Mouse (Mus musculus): ENCODE measurements around the gene Cep128. TPM values are rescaled to one million over a fixed set of nuclear protein-coding genes. Genes with fewer than 3 reads are reported as not detected.
A peak's percentile ranks its signal among the peaks of the same experiment; 100 is the strongest.

Cep128 gene
- polyA plus RNA-seq, 1 experiment from 2014 or later = 12.6 TPM

DNA sequence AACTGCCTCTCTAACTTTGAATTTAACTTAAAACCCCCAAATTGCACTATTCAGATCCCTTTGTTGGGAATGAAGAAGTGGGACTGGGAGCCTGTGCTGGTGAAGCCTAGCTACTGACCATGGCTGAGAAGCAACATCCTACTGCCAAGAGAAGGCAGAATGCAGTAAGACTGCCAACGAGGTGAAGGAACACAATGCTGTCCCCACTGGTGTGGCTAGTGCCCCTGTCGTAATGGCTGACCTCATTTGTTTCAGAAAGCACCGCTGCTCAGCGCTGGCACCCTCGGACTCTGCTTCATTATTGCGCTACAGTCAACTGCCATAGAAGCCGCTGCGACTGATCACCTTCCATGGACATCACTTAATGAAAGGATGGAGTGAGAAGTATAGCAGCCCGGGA lies 298.2 kb downstream of the Cep128 start:
- H3K4me3 ChIP-seq (ENCODE audit: low read depth, low read length) = no peak overlapping the region
- no peak for DNase-seq
- no peaks in the 10 kb centered on the region for H3K9me3 ChIP-seq (ENCODE audit: low read depth, low read length)
- no peak overlapping the region for H3K27ac ChIP-seq (ENCODE audit: low read depth)
- 88% methylated on average over 9 of the region's 9 CpGs for WGBS
- no peak overlapping the region for H3K4me2 ChIP-seq
- no peak for ATAC-seq (ENCODE audit: insufficient read depth)
- H3K27me3 ChIP-seq (ENCODE audit: insufficient read depth, low read length) = no peaks in the 10 kb centered on the region
- H3K9ac ChIP-seq = no peak overlapping the region
- TF ChIP-seq CTCF (IDR thresholded peaks at IDR 0.05; ENCODE audit: low read depth) = no peak
- H3K4me1 ChIP-seq (ENCODE audit: insufficient read depth) = no peaks in the 10 kb centered on the region
- no peaks in the 10 kb centered on the region for H3K36me3 ChIP-seq (ENCODE audit: insufficient read depth)

DNA sequence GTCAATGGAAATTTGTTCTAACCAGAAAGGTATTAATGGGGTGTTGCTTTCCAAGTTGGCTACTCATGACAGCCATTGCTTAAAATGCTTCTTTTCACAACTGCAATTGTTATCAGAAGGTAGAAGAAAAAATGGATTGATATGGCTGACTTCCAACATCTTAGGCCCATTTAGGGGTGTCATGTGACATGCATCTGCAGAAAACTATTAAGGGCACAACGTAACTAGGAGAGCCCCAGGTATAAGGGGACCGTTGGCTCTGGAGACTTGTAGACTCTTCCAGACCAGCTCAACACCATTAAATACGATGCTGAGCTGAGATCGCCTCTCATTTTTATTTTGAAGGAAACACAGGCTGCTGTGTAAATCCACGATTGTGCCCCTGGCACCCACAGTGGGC lies 308.6 kb downstream of the Cep128 start:
- no peaks in the 10 kb centered on the region for H3K4me1 ChIP-seq (ENCODE audit: insufficient read depth)
- H3K9me3 ChIP-seq (ENCODE audit: low read depth, low read length) = no peaks in the 10 kb centered on the region
- no peak for ATAC-seq (ENCODE audit: insufficient read depth)
- no peak overlapping the region for H3K27ac ChIP-seq (ENCODE audit: low read depth)
- WGBS = 80% methylated on average over 5 of the region's 5 CpGs
- no peak for DNase-seq
- no peak overlapping the region for H3K4me3 ChIP-seq (ENCODE audit: low read depth, low read length)
- TF ChIP-seq CTCF (IDR thresholded peaks at IDR 0.05; ENCODE audit: low read depth) = no peak
- H3K4me2 ChIP-seq = no peak overlapping the region
- no peaks in the 10 kb centered on the region for H3K36me3 ChIP-seq (ENCODE audit: insufficient read depth)
- no peak overlapping the region for H3K9ac ChIP-seq
- H3K27me3 ChIP-seq (ENCODE audit: insufficient read depth, low read length) = no peaks in the 10 kb centered on the region

DNA sequence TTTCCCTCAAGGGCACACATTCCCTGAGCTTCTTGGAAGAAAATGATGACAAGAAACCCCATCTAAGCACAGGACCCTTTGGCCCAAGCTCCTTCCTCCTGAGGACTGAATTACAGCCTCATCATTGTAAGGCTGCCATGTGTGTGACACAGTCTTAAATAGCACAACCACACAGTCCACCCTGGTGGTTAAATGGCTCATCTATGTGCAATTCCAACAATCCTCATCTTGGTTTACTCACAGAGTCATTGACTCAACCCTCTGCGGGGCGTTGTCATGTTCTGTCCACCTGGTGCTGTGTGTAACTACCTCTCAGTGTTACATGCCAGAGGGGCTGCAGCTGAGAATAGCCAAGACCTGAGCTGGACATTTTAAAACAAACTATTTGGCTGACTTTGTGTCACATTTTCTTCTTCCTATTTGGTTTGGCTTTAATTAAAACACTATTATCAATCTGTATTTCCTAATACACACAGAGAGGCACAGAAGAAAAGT lies 313.6 kb downstream of the Cep128 start:
- no peak overlapping the region for H3K4me2 ChIP-seq
- no peak for TF ChIP-seq CTCF (IDR thresholded peaks at IDR 0.05; ENCODE audit: low read depth)

DNA sequence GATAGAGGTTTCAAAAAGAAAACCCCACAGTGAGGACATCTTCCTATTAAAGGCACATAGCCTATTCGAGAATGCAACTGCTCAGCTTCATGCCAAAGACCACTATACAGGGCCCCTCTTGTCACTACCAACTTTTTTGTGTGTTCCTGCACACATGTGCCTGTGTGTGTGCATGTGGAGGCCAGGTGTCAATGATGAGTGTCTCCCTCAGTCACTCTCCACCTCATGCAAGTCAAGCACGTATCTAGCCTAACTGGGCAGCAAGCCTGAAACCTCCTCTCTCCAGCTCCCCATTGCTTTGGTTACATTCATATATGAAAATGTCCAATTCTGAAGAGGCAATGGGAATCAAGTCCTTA lies 317.1 kb downstream of the Cep128 start:
- no peak for ATAC-seq (ENCODE audit: insufficient read depth)
- no peak overlapping the region; the same call in 1 of the 2 replicates for H3K27ac ChIP-seq (ENCODE audit: low read depth)
- 82% methylated on average over 2 of the region's 2 CpGs for WGBS
- H3K4me2 ChIP-seq = no peak overlapping the region
- H3K27me3 ChIP-seq (ENCODE audit: insufficient read depth, low read length) = no peaks in the 10 kb centered on the region
- no peaks in the 10 kb centered on the region for H3K9me3 ChIP-seq (ENCODE audit: low read depth, low read length)
- H3K4me1 ChIP-seq (ENCODE audit: insufficient read depth) = peaks cover 10% of the 10 kb centered on the region
- no peak overlapping the region for H3K4me3 ChIP-seq (ENCODE audit: low read depth, low read length)
- no peak for TF ChIP-seq CTCF (IDR thresholded peaks at IDR 0.05; ENCODE audit: low read depth)
- DNase-seq = no peak
- H3K9ac ChIP-seq = no peak overlapping the region
- H3K36me3 ChIP-seq (ENCODE audit: insufficient read depth) = no peaks in the 10 kb centered on the region

More for the DNA sequence above, 313.6 kb downstream of the Cep128 start:
- Histone ChIP-seq H3K4me3 (ENCODE audit: low read depth, low read length) (no peak overlapping the region), H3K4me1 (ENCODE audit: insufficient read depth) (no peaks in the 10 kb centered on the region), H3K27ac (ENCODE audit: low read depth) (no peak overlapping the region), H3K9me3 (ENCODE audit: low read depth, low read length) (no peaks in the 10 kb centered on the region), H3K9ac (no peak overlapping the region), H3K27me3 (ENCODE audit: insufficient read depth, low read length) (no peaks in the 10 kb centered on the region), H3K36me3 (ENCODE audit: insufficient read depth) (no peaks in the 10 kb centered on the region)
- ATAC-seq (ENCODE audit: insufficient read depth) (no peak), DNase-seq (no peak)
- 86% methylated on average over 2 of the region's 2 CpGs for WGBS

DNA sequence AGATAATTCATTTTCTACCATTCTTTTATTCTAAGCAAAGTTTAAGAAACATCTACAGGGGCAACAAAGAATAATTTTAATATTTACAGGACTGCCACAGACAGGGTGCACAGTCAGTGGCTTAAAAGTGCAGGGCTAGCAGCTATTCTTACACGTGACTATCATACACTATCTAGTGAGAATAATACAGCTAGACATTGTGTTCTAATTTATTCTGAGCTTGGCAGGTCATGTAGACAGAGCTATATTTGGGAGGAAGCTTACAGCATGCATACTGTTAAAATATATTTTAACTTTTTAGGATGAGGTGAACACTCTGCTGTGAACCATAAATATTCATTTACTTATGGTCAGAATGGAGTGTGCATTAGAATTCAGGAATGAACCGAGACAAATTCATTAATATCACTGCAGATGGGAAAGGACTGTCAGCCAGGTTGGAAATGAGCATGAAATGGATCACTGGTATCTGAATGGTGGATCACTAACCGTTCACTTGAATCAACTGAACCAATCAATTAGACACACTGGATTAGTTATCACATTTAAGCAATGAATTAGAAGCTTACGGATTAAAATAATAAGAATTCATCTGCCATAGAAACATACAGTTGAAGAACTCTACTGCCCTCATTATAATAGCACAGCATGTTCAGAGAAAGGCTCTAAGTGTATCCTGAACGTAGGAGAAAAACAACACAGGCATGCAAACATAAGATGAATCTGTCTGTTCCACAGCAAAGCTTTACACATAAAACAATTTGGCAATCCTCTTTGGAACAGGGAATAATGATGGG lies 317.7 kb downstream of the Cep128 start:
- H3K9me3 ChIP-seq (ENCODE audit: low read depth, low read length) = no peaks in the 10 kb centered on the region
- ATAC-seq (ENCODE audit: insufficient read depth) (no peak), DNase-seq (no peak)
- H3K36me3 ChIP-seq (ENCODE audit: insufficient read depth) = no peaks in the 10 kb centered on the region
- 78% methylated on average over 5 of the region's 5 CpGs for WGBS
- peaks cover 10% of the 10 kb centered on the region for H3K4me1 ChIP-seq (ENCODE audit: insufficient read depth)
- H3K9ac ChIP-seq = no peak overlapping the region
- H3K4me3 ChIP-seq (ENCODE audit: low read depth, low read length) = no peak overlapping the region
- H3K27ac ChIP-seq (ENCODE audit: low read depth) = no peak overlapping the region
- no peaks in the 10 kb centered on the region for H3K27me3 ChIP-seq (ENCODE audit: insufficient read depth, low read length)
- no peak overlapping the region for H3K4me2 ChIP-seq
- TF ChIP-seq CTCF (IDR thresholded peaks at IDR 0.05; ENCODE audit: low read depth) = no peak

DNA sequence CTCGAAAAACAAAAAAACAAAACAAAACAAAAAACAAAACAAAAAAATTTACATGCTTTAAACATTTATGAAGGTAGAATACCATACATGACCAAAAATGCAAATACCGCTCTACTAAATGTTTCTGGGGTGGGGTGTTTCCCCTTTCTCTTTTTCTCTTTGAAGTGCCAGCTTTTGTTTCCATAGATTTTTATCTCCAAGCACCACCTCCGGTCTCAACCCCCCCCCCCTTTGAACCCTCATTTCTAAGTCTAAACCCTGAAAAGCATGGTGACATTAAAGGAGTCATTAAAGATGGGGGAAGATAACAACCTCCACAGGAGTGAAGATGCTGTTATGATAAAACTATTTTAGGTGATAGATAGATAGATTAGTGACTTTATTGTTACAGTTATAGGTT lies 318.8 kb downstream of the Cep128 start:
- H3K4me1 ChIP-seq (ENCODE audit: insufficient read depth) = peaks cover 10% of the 10 kb centered on the region
- no peaks in the 10 kb centered on the region for H3K9me3 ChIP-seq (ENCODE audit: low read depth, low read length)
- DNase-seq (no peak), ATAC-seq (ENCODE audit: insufficient read depth) (no peak)
- TF ChIP-seq CTCF (IDR thresholded peaks at IDR 0.05; ENCODE audit: low read depth) = no peak
- WGBS = 78% methylated on average over 3 of the region's 3 CpGs
- H3K36me3 ChIP-seq (ENCODE audit: insufficient read depth) = no peaks in the 10 kb centered on the region
- H3K27me3 ChIP-seq (ENCODE audit: insufficient read depth, low read length) = no peaks in the 10 kb centered on the region
- H3K4me2 ChIP-seq = no peak overlapping the region
- H3K4me3 ChIP-seq (ENCODE audit: low read depth, low read length) = no peak overlapping the region
- H3K27ac ChIP-seq (ENCODE audit: low read depth) = no peak overlapping the region
- H3K9ac ChIP-seq = no peak overlapping the region

DNA sequence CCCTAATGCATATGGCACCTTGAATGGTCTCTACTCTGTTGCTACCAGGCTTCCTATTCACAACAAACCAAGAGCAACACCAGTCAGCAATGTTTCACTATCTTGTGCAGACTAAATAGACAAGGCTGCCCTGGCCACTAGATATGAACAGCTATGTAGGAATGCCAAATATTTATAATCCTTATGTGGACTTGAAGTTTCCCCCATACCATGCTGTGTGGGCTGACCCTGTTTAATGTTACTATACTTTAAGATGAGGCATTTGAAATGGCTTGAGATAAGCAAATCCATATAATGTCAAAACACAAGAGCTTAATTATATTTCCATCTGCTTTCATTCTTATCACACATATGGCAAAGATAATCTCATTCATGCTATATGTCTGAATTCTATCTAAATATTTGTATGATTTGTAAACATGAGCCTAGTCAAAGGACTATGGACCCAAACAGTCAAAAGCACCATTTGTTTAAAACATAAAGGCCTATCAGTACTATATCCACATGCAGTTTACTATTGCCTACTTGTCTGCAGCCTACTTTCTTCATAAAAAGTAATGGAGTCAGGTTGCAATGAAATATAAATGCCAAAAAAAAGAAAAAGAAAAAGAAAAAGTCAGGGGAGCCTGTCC lies 319.7 kb downstream of the Cep128 start:
- no peaks in the 10 kb centered on the region for H3K36me3 ChIP-seq (ENCODE audit: insufficient read depth)
- H3K4me1 ChIP-seq (ENCODE audit: insufficient read depth) = peaks cover 10% of the 10 kb centered on the region
- H3K4me2 ChIP-seq = no peak overlapping the region
- no peaks in the 10 kb centered on the region for H3K27me3 ChIP-seq (ENCODE audit: insufficient read depth, low read length)
- no peak overlapping the region for H3K9ac ChIP-seq
- DNase-seq (peak; percentile 88), ATAC-seq (ENCODE audit: insufficient read depth) (peak; percentile 97)
- no peak overlapping the region for H3K4me3 ChIP-seq (ENCODE audit: low read depth, low read length)
- H3K9me3 ChIP-seq (ENCODE audit: low read depth, low read length) = no peaks in the 10 kb centered on the region
- H3K27ac ChIP-seq (ENCODE audit: low read depth) = peak overlapping the region; percentile 83
- TF ChIP-seq CTCF (IDR thresholded peaks at IDR 0.05; ENCODE audit: low read depth) = no peak
